Mouse (Mus musculus) erythroblast, embryonic 14.5 days (primary cell): ENCODE measurements at regions not wholly inside any gene's neighbourhood (a gene's known extent, or its start where the extent isn't known, plus 50 kb on each side); places are given as distances from the start of the nearest gene placed in this dataset.

ENCODE experiments used
- GATA1 ChIP-seq: IDR thresholded peaks from 2 replicates; pipeline ENCODE4 v1.6.1; 2012; ENCODE audit warnings: low read length, inconsistent platforms, mixed read lengths
- TAL1 ChIP-seq: IDR thresholded peaks from 3 replicates; pipeline ENCODE4 v1.6.1; 2012; ENCODE audit warnings: low read length, inconsistent platforms, mixed read lengths

DNA sequence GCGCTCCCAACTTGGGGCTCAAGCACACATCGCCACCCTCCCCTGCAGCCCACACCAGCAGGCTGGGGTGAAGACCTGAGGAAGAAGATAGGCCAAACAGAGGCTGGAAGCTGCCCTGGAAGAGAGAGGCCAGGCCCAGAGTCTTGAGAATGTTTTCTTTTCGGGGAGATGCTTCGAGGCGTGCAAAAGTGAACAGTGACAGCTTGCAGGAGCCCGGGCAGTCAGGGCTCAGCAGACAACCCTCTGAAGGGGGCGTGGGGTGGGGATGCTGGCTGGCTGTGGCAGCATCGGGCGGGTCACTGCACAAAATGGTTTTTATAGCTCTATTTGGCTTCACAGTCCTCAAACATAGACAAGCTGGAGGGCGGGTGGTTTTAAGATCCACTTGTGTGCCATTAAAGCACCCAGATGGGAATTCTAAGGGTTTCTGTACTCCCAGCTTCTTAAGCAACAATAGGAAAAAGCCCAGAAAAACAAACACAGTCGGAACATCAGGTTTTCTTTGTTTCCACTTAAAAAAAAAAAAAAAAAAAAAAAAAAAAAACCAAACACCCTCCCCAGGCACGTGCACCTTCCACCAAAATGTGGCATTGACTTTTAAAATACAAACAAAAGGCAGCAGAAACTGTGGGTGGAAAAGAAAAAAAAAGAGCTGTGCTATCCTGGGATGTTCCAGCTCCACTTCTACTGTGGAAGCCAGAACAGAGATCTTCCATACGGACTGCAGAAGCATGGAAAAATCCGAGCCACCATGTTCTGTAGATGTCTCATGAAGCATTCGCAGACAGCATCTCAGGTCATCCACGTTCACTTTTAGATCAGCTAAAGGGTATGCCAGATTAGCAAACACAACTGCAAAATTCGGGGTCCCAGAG lies 123.5 kb downstream of the Ly86 start:
- TF ChIP-seq GATA1 (no peak), TAL1 (no peak)
